Mouse (Mus musculus) adrenal gland, postnatal 14 days (tissue): ENCODE data around the gene Olfr1196. TPM values are rescaled to one million over a fixed set of nuclear protein-coding genes. Genes with fewer than 3 reads are reported as not detected.
"Not testable (repeated sequence)": the region's sequence is repeated elsewhere in the genome, so short reads cannot be mapped to it uniquely, and the experiment has no call there.

Source experiments
- DNase-seq: peaks from one replicate; pipeline ENCODE4 v3.0.0; 2021; ENCODE audit warnings: mixed read lengths
- long read RNA-seq, 2 experiments: library from polyadenylated mRNA; stranded (forward); transcript quantifications; one replicate each; pipeline ENCODE4 v2.0.0; 2021
- total RNA-seq: library from RNA; stranded (reverse); gene quantifications from 2 replicates; pipeline ENCODE4 v1.2.3, GENCODE M21; 2021

The Olfr1196 gene
- not detected in 2 replicates for total RNA-seq
- long read RNA-seq, experiment 1, result 0 reads
- long read RNA-seq, experiment 2, result 0 reads

- DNase-seq, result no peak
These were observed at the start of gene Olfr1196 for GRCm38 (mm10) chr2:88704497-88704896. Gene Olfr1196 (minus strand): TSS chr2:88704597.

GRCm38 (mm10) chr2:88751270-88751669 is 46.9 kb upstream of the Olfr1196 start, which contains the start of gene Olfr1198:
Gene Olfr1198 (minus strand): TSS chr2:88751370.
- DNase-seq, result no peak

- DNase-seq, result no peak
These were observed 39.0 kb upstream of the Olfr1196 start for GRCm38 (mm10) chr2:88743379-88743778.

- no peak for DNase-seq
These were observed 27.9 kb upstream of the Olfr1196 start, which contains the start of gene Olfr1197 for GRCm38 (mm10) chr2:88732266-88732665. Gene Olfr1197 (minus strand): TSS chr2:88732366.

GRCm38 (mm10) chr2:88689087-88689486 is 15.3 kb downstream of the Olfr1196 start, which contains the start of gene Olfr1195:
Gene Olfr1195 (minus strand): TSS chr2:88689187.
- no peak for DNase-seq

- DNase-seq, result not testable (repeated sequence)
These were observed 29.1 kb downstream of the Olfr1196 start, which contains the start of gene Olfr1193 for GRCm38 (mm10) chr2:88675328-88675727. Gene Olfr1193 (plus strand): TSS chr2:88675628.

- no peak for DNase-seq
These were observed 56.2 kb downstream of the Olfr1196 start, which contains the start of gene Olfr1192-ps1 for GRCm38 (mm10) chr2:88648209-88648608. Gene Olfr1192-ps1 (plus strand): TSS chr2:88648509.

Other genes starting within 250 kb of the Olfr1196 start
- not detected in 2 replicates for gene Olfr1183, start 249.7 kb downstream of the Olfr1196 start, total RNA-seq
- not detected in 2 replicates for gene Olfr1184, start 221.0 kb downstream of the Olfr1196 start, total RNA-seq
- not detected in 2 replicates for gene Olfr1185-ps1, start 211.3 kb downstream of the Olfr1196 start, total RNA-seq
- not detected in 2 replicates for gene Olfr1186, start 186.0 kb downstream of the Olfr1196 start, total RNA-seq
- gene Olfr1188, start 147.7 kb downstream of the Olfr1196 start, total RNA-seq, result not detected in 2 replicates
- gene Olfr1189, start 118.1 kb downstream of the Olfr1196 start, total RNA-seq, result not detected in 2 replicates
- not detected in 2 replicates for gene Olfr1191-ps1, start 64.1 kb downstream of the Olfr1196 start, total RNA-seq
- gene Olfr1192-ps1, start 56.1 kb downstream of the Olfr1196 start, total RNA-seq, result not detected in 2 replicates
- not detected in 2 replicates for gene Olfr1193, start 29.0 kb downstream of the Olfr1196 start, total RNA-seq
- not detected in 2 replicates for gene Olfr1195, start 15.4 kb downstream of the Olfr1196 start, total RNA-seq
- gene Olfr1197, start 27.8 kb upstream of the Olfr1196 start, total RNA-seq, result not detected in 2 replicates
- not detected in 2 replicates for gene Olfr1198, start 46.8 kb upstream of the Olfr1196 start, total RNA-seq
- not detected in 2 replicates for gene Olfr1199, start 55.9 kb upstream of the Olfr1196 start, total RNA-seq
- not detected in 2 replicates for gene Olfr1200, start 65.9 kb upstream of the Olfr1196 start, total RNA-seq
- gene Olfr1201, start 88.4 kb upstream of the Olfr1196 start, total RNA-seq, result not detected in 2 replicates
- gene Olfr1202, start 109.9 kb upstream of the Olfr1196 start, total RNA-seq, result 0.11 TPM in 1 of 2 replicates, not detected in the other
- not detected in 2 replicates for gene Olfr1205, start 125.1 kb upstream of the Olfr1196 start, total RNA-seq
- gene Olfr1204, start 144.7 kb upstream of the Olfr1196 start, total RNA-seq, result not detected in 2 replicates
- not detected in 2 replicates for gene Olfr1206, start 158.6 kb upstream of the Olfr1196 start, total RNA-seq
- gene Olfr1208, start 197.7 kb upstream of the Olfr1196 start, total RNA-seq, result not detected in 2 replicates
- gene Olfr1209, start 210.6 kb upstream of the Olfr1196 start, total RNA-seq, result not detected in 2 replicates
- not detected in 2 replicates for gene Olfr1211, start 233.5 kb upstream of the Olfr1196 start, total RNA-seq
- gene Olfr1212, start 249.4 kb upstream of the Olfr1196 start, total RNA-seq, result not detected in 2 replicates